Mouse (Mus musculus) CH12.LX (cell line): ENCODE measurements at regions not wholly inside any gene's neighbourhood (a gene's known extent, or its start where the extent isn't known, plus 50 kb on each side); places are given as distances from the start of the nearest gene placed in this dataset.
A peak's percentile ranks its signal among the peaks of the same experiment; 100 is the strongest.

Source experiments
- DNase-seq: peaks from one replicate; pipeline ENCODE4 v3.0.0-alpha.2; 2013; ENCODE audit errors: extremely low read depth
- H3K27ac ChIP-seq: 2 replicates; pipeline ENCODE4 v1.5.1; 2012; ENCODE audit warnings: low read depth, mild to moderate bottlenecking, control low read depth, moderate library complexity; ENCODE audit not compliant: insufficient read depth
- H3K27me3 ChIP-seq: replicated peaks from 2 replicates; pipeline ENCODE3; 2012; ENCODE audit warnings: inconsistent platforms
- H3K36me3 ChIP-seq, 2 experiments: replicated peaks in 1 of 2; 2 replicates each; pipeline versions ENCODE3 to v1.6.1; 2012; ENCODE audit warnings: inconsistent platforms in 1 of 2, low read length in 1 of 2, mild to moderate bottlenecking in 1 of 2, mixed read lengths in 1 of 2, moderate library complexity in 1 of 2; ENCODE audit not compliant: control insufficient read depth in 1 of 2, insufficient read depth in 1 of 2
- H3K4me1 ChIP-seq, 2 experiments: 2 replicates each; pipeline ENCODE4 v1.6.1; 2012; ENCODE audit warnings: inconsistent platforms in 1 of 2, moderate library complexity in 1 of 2; ENCODE audit not compliant: insufficient read depth in 2 of 2, control insufficient read depth in 1 of 2
- H3K4me2 ChIP-seq: 2 replicates; pipeline ENCODE4 v1.6.1; 2012; ENCODE audit warnings: low read depth, mild to moderate bottlenecking, control low read depth; ENCODE audit not compliant: poor library complexity, insufficient read depth, severe bottlenecking
- H3K4me3 ChIP-seq, 3 experiments: fragments of 150-350 bp in 1 of 3; sonication (generic) in 1 of 3; replicated peaks in 1 of 3; 2 replicates each; pipeline versions ENCODE3 to v1.5.1; 2011 to 2012; ENCODE audit warnings: low read depth in 2 of 3, low read length in 2 of 3, mild to moderate bottlenecking in 2 of 3, moderate library complexity in 2 of 3, control low read depth in 1 of 3, improper control_type of control experiment in 1 of 3, inconsistent platforms in 1 of 3, mixed read lengths in 1 of 3; ENCODE audit not compliant: poor library complexity in 1 of 3
- H3K79me2 ChIP-seq: replicated peaks from 2 replicates; pipeline ENCODE4 v1.6.1; 2012; ENCODE audit warnings: mild to moderate bottlenecking, moderate library complexity; ENCODE audit not compliant: control insufficient read depth, poor library complexity, insufficient read depth, severe bottlenecking; ENCODE audit errors: extremely low read depth
- H3K9ac ChIP-seq: 2 replicates; pipeline ENCODE4 v1.6.1; 2012; ENCODE audit warnings: low read depth, mild to moderate bottlenecking, control low read depth, moderate library complexity; ENCODE audit not compliant: insufficient read depth
- H3K9me3 ChIP-seq: replicated peaks from 2 replicates; pipeline ENCODE3; 2012; ENCODE audit warnings: low read length, inconsistent platforms, mixed read lengths
- E2F4 ChIP-seq: IDR thresholded peaks from 2 replicates; pipeline ENCODE4 v1.6.1; 2011; ENCODE audit warnings: low read depth, low read length, improper control_type of control experiment; ENCODE audit not compliant: insufficient replicate concordance
- ELF1 ChIP-seq: IDR thresholded peaks from 2 replicates; pipeline ENCODE4 v1.6.1; 2014; ENCODE audit warnings: low read depth, mild to moderate bottlenecking, inconsistent platforms, low read length, improper control_type of control experiment
- ETS1 ChIP-seq: conservative IDR thresholded peaks from 2 replicates; pipeline ENCODE4 v1.6.1; 2012; ENCODE audit warnings: low read depth, mild to moderate bottlenecking, inconsistent platforms, low read length, improper control_type of control experiment, moderate library complexity
- JUN ChIP-seq: IDR thresholded peaks from 2 replicates; pipeline ENCODE4 v1.6.1; 2011; ENCODE audit warnings: low read depth, mild to moderate bottlenecking, low read length, improper control_type of control experiment, moderate library complexity; ENCODE audit not compliant: insufficient read depth
- JUND ChIP-seq: conservative IDR thresholded peaks from 2 replicates; pipeline ENCODE4 v1.6.1; 2011; ENCODE audit warnings: low read depth, low read length, improper control_type of control experiment
- KAT2A ChIP-seq: IDR thresholded peaks from 2 replicates; pipeline ENCODE4 v1.6.1; 2012; ENCODE audit warnings: low read length, improper control_type of control experiment, inconsistent platforms; ENCODE audit not compliant: insufficient replicate concordance
- MAX ChIP-seq: IDR thresholded peaks from 2 replicates; pipeline ENCODE4 v1.6.1; 2011; ENCODE audit warnings: low read length, improper control_type of control experiment
- MAZ ChIP-seq: IDR thresholded peaks from 2 replicates; pipeline ENCODE4 v1.6.1; 2012; ENCODE audit warnings: low read depth, mild to moderate bottlenecking, inconsistent platforms, low read length, improper control_type of control experiment, moderate library complexity
- MEF2A ChIP-seq: IDR thresholded peaks from 2 replicates; pipeline ENCODE4 v1.6.1; 2014; ENCODE audit warnings: low read depth, mild to moderate bottlenecking, inconsistent platforms, low read length, improper control_type of control experiment, borderline replicate concordance
- MYC ChIP-seq: IDR thresholded peaks from 2 replicates; pipeline ENCODE4 v1.6.1; 2011; ENCODE audit warnings: low read depth, mild to moderate bottlenecking, improper control_type of control experiment, low read length
- NRF1 ChIP-seq: IDR thresholded peaks from 2 replicates; pipeline ENCODE4 v1.6.1; 2014; ENCODE audit warnings: low read depth, mild to moderate bottlenecking, inconsistent platforms, low read length, improper control_type of control experiment, moderate library complexity
- PAX5 ChIP-seq: IDR thresholded peaks from 2 replicates; pipeline ENCODE4 v1.6.1; 2012; ENCODE audit warnings: low read length, inconsistent platforms, mixed read lengths
- POLR2AphosphoS2 ChIP-seq: IDR thresholded peaks from 2 replicates; pipeline ENCODE4 v1.6.1; 2011; ENCODE audit warnings: low read depth, low read length, improper control_type of control experiment
- RAD21 ChIP-seq: IDR thresholded peaks from 2 replicates; pipeline ENCODE4 v1.6.1; 2011; ENCODE audit warnings: low read depth, mild to moderate bottlenecking, low read length, improper control_type of control experiment, moderate library complexity
- TBP ChIP-seq: conservative IDR thresholded peaks from 2 replicates; pipeline ENCODE4 v1.6.1; 2011; ENCODE audit warnings: low read depth, low read length, improper control_type of control experiment
- TCF12 ChIP-seq: IDR thresholded peaks from 2 replicates; pipeline ENCODE4 v1.6.1; 2014; ENCODE audit warnings: low read depth, mild to moderate bottlenecking, inconsistent platforms, low read length, improper control_type of control experiment
- USF1 ChIP-seq: IDR thresholded peaks from 2 replicates; pipeline ENCODE4 v1.6.1; 2014; ENCODE audit warnings: low read depth, mild to moderate bottlenecking, inconsistent platforms, low read length, improper control_type of control experiment
- ZKSCAN1 ChIP-seq: IDR thresholded peaks from 2 replicates; pipeline ENCODE4 v1.6.1; 2012; ENCODE audit warnings: low read depth, inconsistent platforms, low read length, improper control_type of control experiment, borderline replicate concordance
- dilution Hi-C: fragments of 300-500 bp; cut with MboI; formaldehyde crosslinking; loops from 2 replicates; pipeline ENCODE4 v1.14.3; 2020; ENCODE audit warnings: low sequenced_read_pairs; ENCODE audit not compliant: extremely low pct_unique_long_range_greater_than_20kb, extremely low pct_ligation_motif_present
- in situ Hi-C: fragments of 300-500 bp; cut with MboI; formaldehyde crosslinking; loops from 3 replicates; pipeline ENCODE4 v1.14.3; 2019; ENCODE audit warnings: low sequenced_read_pairs, low pct_ligation_motif_present, low pct_unique_long_range_greater_than_20kb, mixed read lengths

DNA sequence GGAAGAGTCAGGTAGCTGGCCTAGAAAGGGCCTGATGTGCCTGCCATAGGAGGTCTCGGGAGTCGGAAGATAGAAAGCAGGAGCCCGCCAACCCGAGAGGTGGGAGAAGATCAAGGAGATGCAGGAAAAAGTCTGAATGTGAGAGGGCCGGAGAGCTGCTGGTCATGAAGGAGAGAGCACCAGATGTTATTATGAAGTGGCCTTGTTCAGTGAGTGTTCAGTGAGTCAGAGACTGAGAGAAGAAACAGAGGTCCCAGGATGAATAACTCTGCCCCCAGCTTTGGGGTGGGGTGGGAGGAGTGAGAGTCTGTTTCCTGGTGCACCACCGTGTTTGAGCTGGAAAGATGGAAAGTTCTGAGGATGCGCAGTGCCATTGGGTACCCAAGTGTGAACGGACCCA, 100.2 kb upstream of the Slc45a1 start:
- no peak for DNase-seq
- H3K79me2 ChIP-seq: no peaks in the 10 kb centered on the region
- dilution Hi-C loops: no loop called here
- H3K4me2 ChIP-seq: no peak overlapping the region
- in situ Hi-C loops: no loop called here
- no peak overlapping the region for H3K27ac ChIP-seq
- no peak overlapping the region for H3K9ac ChIP-seq
- no peaks in the 10 kb centered on the region for H3K36me3 ChIP-seq
- TF ChIP-seq JUND: no peak
- no peak for TF ChIP-seq KAT2A
- no peak for TF ChIP-seq ELF1
- TF ChIP-seq MEF2A: no peak
- no peak for TF ChIP-seq TCF12
- no peak for TF ChIP-seq MAZ
- TF ChIP-seq USF1: no peak
- no peak for TF ChIP-seq RAD21
- no peak for TF ChIP-seq PAX5
- TF ChIP-seq JUN: no peak
- no peak for TF ChIP-seq TBP
- no peak for TF ChIP-seq ETS1
- TF ChIP-seq NRF1: no peak
- no peak for TF ChIP-seq E2F4
- no peak for TF ChIP-seq ZKSCAN1
- TF ChIP-seq, all 38 proteins: peak for 0
- Histone ChIP-seq H3K27me3 (no peaks in the 10 kb centered on the region), H3K9me3 (no peaks in the 10 kb centered on the region), H3K4me3 (no peak overlapping the region), H3K4me1 (peaks cover 0 to 16% of the 10 kb centered on the region in 2 experiments; a peak in 3 of 4 replicates)

DNA sequence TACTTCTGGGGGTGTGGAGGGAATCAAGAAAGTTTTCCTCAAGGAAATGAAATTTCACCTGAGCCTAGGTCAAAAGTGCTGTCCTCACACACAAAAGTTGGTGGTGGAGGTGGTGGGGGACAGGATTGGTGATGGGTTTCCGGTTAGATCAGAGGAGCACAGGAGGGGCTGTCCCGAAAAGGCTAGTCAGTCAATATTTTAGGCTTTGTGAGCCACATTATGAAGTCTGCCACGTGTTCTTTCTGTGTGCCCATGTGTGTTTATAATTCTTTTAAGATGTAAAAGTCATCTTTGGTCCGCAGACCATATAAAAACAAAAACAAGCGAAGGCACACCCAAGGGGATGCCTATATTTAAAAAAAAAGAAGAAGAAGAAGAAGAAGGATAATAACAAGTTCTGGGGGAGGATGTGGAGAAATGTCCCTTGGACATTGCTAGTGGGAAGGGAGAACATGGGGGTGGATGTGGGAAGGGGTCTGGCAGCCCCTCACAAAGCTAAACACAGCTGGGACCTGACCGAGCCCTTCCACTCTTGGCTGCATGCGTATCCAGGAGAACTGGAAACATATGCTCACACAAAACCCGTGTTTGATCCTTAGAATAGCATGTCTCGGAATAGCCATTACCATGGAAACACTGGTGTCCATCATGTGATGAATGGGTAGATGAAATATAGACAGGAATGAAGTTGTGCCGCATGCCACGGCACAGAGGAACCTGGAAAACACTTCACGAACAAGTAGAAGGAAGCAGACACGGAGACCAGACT, 98.7 kb upstream of the Slc45a1 start:
- Histone ChIP-seq H3K4me1 (peaks cover 0 to 22% of the 10 kb centered on the region in 2 experiments; a peak in 3 of 4 replicates), H3K79me2 (no peaks in the 10 kb centered on the region), H3K9ac (no peak overlapping the region), H3K27me3 (no peaks in the 10 kb centered on the region), H3K9me3 (no peaks in the 10 kb centered on the region), H3K4me3 (no peak overlapping the region), H3K4me2 (no peak overlapping the region), H3K27ac (no peak overlapping the region), H3K36me3 (no peaks in the 10 kb centered on the region)
- dilution Hi-C loops: no loop called here
- in situ Hi-C loops: no loop called here
- no peak for TF ChIP-seq TCF12
- no peak for TF ChIP-seq ELF1
- peak; percentile 77; the same call in 1 of the 2 replicates for TF ChIP-seq MYC
- TF ChIP-seq POLR2AphosphoS2: no peak
- TF ChIP-seq MAX: peak; percentile 72
- TF ChIP-seq USF1: no peak
- peak; percentile 57 for DNase-seq
